Mouse (Mus musculus) cortical plate, adult 2 months (tissue): ENCODE data around the gene Olfr984.

Experiments
- CTCF ChIP-seq: fragments of 200-500 bp; IDR thresholded peaks from 2 replicates; pipeline ENCODE4 v1.5.1; 2011; ENCODE audit warnings: mild to moderate bottlenecking, control low read depth, low read length; ENCODE audit not compliant: insufficient read depth; ENCODE audit errors: extremely low read depth
- POLR2A ChIP-seq: fragments of 200-500 bp; IDR thresholded peaks from 2 replicates; pipeline ENCODE4 v1.6.1; 2011; ENCODE audit warnings: mild to moderate bottlenecking, low read length, control low read depth; ENCODE audit not compliant: insufficient read depth; ENCODE audit errors: extremely low read depth

DNA sequence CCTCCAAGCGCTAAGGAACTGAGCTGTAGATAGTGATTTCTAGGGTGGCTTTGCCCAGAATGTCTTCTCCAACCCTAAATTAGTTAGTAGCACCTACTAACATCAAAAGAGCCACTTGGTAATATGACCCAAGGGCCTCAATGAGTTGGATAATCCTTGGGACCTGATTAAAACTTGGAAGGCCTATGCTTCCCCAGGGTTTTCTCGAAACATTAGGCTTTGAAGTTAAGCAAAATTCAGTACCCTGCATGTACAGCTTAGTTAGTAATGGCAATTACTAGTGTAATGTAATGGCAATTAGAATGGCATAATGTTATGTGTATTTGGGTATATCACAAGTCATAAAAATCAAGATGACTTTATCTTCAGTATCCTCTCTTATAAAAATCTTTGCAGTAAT, 20.5 kb downstream of the Olfr984 start, which contains the start of gene Olfr983:
- TF ChIP-seq POLR2A = no peak
- no peak for TF ChIP-seq CTCF
